Mouse (Mus musculus) Muller cell, postnatal 12 days (primary cell): ENCODE results near the gene Nwd1.

ENCODE experiments used
- DNase-seq: peaks from one replicate; pipeline ENCODE4 v3.0.0-alpha.2; 2015; ENCODE audit errors: inconsistent ontology term

The Nwd1 gene

GRCm38 (mm10) chr8:72712569-72712968 is 66.1 kb downstream of the Nwd1 start:
- peak; percentile 11 for DNase-seq

- DNase-seq: no peak
These were observed 70.1 kb downstream of the Nwd1 start for GRCm38 (mm10) chr8:72716594-72716993.

- peak; percentile 4 for DNase-seq
These were observed 74.0 kb downstream of the Nwd1 start for GRCm38 (mm10) chr8:72720541-72720940.

- peak; percentile 93 for DNase-seq
These were observed 76.5 kb downstream of the Nwd1 start, which contains the start of gene Sin3b for GRCm38 (mm10) chr8:72722769-72723650. Sin3b (plus strand) TSS chr8:72723285.

- peak; percentile 41 for DNase-seq
These were observed 77.1 kb downstream of the Nwd1 start for GRCm38 (mm10) chr8:72723651-72724001.

- no peak for DNase-seq
These were observed 82.1 kb downstream of the Nwd1 start for GRCm38 (mm10) chr8:72728636-72729035.

- DNase-seq: no peak
These were observed 88.5 kb downstream of the Nwd1 start for GRCm38 (mm10) chr8:72735001-72735400.

GRCm38 (mm10) chr8:72736868-72737267 is 90.4 kb downstream of the Nwd1 start:
- DNase-seq: no peak

GRCm38 (mm10) chr8:72746061-72746460 is 99.5 kb downstream of the Nwd1 start:
- peak; percentile 20 for DNase-seq

- no peak for DNase-seq
These were observed 103.3 kb downstream of the Nwd1 start for GRCm38 (mm10) chr8:72749846-72750245.

GRCm38 (mm10) chr8:72750266-72750665 is 103.8 kb downstream of the Nwd1 start:
- no peak for DNase-seq

GRCm38 (mm10) chr8:72751126-72751525 is 104.6 kb downstream of the Nwd1 start:
- DNase-seq: no peak

GRCm38 (mm10) chr8:72752289-72752688 is 105.8 kb downstream of the Nwd1 start:
- no peak for DNase-seq

GRCm38 (mm10) chr8:72753165-72753564 is 106.7 kb downstream of the Nwd1 start:
- no peak for DNase-seq

- no peak for DNase-seq
These were observed 107.3 kb downstream of the Nwd1 start for GRCm38 (mm10) chr8:72753781-72754180.

GRCm38 (mm10) chr8:72756031-72756430 is 109.5 kb downstream of the Nwd1 start:
- DNase-seq: no peak

- no peak for DNase-seq
These were observed 110.4 kb downstream of the Nwd1 start for GRCm38 (mm10) chr8:72756771-72757390.

GRCm38 (mm10) chr8:72757426-72758195 is 111.1 kb downstream of the Nwd1 start:
- no peak for DNase-seq

GRCm38 (mm10) chr8:72758310-72758709 is 111.8 kb downstream of the Nwd1 start:
- no peak for DNase-seq

GRCm38 (mm10) chr8:72760216-72760615 is 113.7 kb downstream of the Nwd1 start:
- DNase-seq: no peak

GRCm38 (mm10) chr8:72761322-72762051 is 115.0 kb downstream of the Nwd1 start, which contains the start of gene F2rl3:
F2rl3 (plus strand) TSS chr8:72761880.
- no peak for DNase-seq

- no peak for DNase-seq
These were observed 115.8 kb downstream of the Nwd1 start for GRCm38 (mm10) chr8:72762306-72762705.
